In genomic region chr16:39512774-39513173, GRCm38 (mm10) we compare ENCODE assay signal across 30 mouse cellular contexts.
DNase-seq lines count a peak whose midpoint lies in the region; ATAC-seq lines count a peak whose summit lies in the region.
"Had no signal": no experiment of that assay in that cellular context is flagged by ENCODE, and none has a peak within 500 bp of the region (broad histone marks: within the 10 kb centered on the region; RNA-seq: fewer than 3 reads in every experiment).

No protein-coding gene starts in this region.

- no peaks in the 10 kb centered on the region for H3K4me1 ChIP-seq in midbrain, embryonic 11.5 days (ENCODE audit: control insufficient read depth, insufficient read depth, low read length)
- no peaks in the 10 kb centered on the region for H3K4me1 ChIP-seq in midbrain, embryonic 16.5 days (ENCODE audit: control insufficient read depth, insufficient read depth, low read length)
- peaks cover 20% of the 10 kb centered on the region for H3K4me1 ChIP-seq in liver, embryonic 13.5 days (replicated peaks)
- H3K4me1 ChIP-seq: heart, embryonic 15.5 days; lung, embryonic 15.5 days; midbrain, embryonic 10.5 days had no signal

- H3K27ac ChIP-seq in midbrain, embryonic 11.5 days (ENCODE audit: low read depth, low read length), result no peak overlapping the region
- no peak overlapping the region for H3K27ac ChIP-seq in midbrain, embryonic 16.5 days (ENCODE audit: low read length)
- peak overlapping the region; percentile 61 for H3K27ac ChIP-seq in liver, embryonic 13.5 days
- H3K27ac ChIP-seq: forebrain, embryonic 10.5 days; heart, embryonic 15.5 days; hindbrain, embryonic 14.5 days; layer of hippocampus, adult 2 months; lung, embryonic 15.5 days; midbrain, embryonic 10.5 days had no signal

- no peaks in the 10 kb centered on the region for H3K27me3 ChIP-seq in midbrain, embryonic 11.5 days (ENCODE audit: control insufficient read depth, insufficient read depth, low read length)
- H3K27me3 ChIP-seq in midbrain, embryonic 16.5 days (ENCODE audit: control insufficient read depth, insufficient read depth, low read depth, low read length), result no peaks in the 10 kb centered on the region
- H3K27me3 ChIP-seq in liver, embryonic 13.5 days, result no peaks in the 10 kb centered on the region
- H3K27me3 ChIP-seq: CH12.LX; heart, embryonic 15.5 days; lung, embryonic 15.5 days had no signal

- no peak overlapping the region for H3K9ac ChIP-seq in midbrain, embryonic 11.5 days (ENCODE audit: low read length)
- H3K9ac ChIP-seq in midbrain, embryonic 16.5 days (ENCODE audit: low read depth, low read length), result no peak overlapping the region
- no peak overlapping the region for H3K9ac ChIP-seq in liver, embryonic 13.5 days
- H3K9ac ChIP-seq: heart, embryonic 15.5 days; hindbrain, embryonic 14.5 days; lung, embryonic 15.5 days had no signal

- no peak overlapping the region for H3K4me2 ChIP-seq in midbrain, embryonic 11.5 days
- no peak overlapping the region for H3K4me2 ChIP-seq in midbrain, embryonic 16.5 days (ENCODE audit: low read length)
- H3K4me2 ChIP-seq in liver, embryonic 13.5 days, result peak overlapping the region; percentile 38
- H3K4me2 ChIP-seq: heart, embryonic 15.5 days; hindbrain, embryonic 14.5 days; lung, embryonic 15.5 days had no signal

- 22% methylated on average over 1 of the region's 1 CpGs for WGBS in midbrain, embryonic 11.5 days
- 10% methylated on average over 1 of the region's 1 CpGs for WGBS in midbrain, embryonic 16.5 days
- 13% methylated on average over 1 of the region's 1 CpGs for WGBS in liver, embryonic 13.5 days (ENCODE audit: insufficient replicate concordance)

- H3K9me3 ChIP-seq in midbrain, embryonic 11.5 days (ENCODE audit: control insufficient read depth, low read length), result 0 out of 2 replicates have a peak, but pooled peaks cover 2% of the 10 kb centered on the region
- no peaks in the 10 kb centered on the region; the same call in 1 of the 2 replicates for H3K9me3 ChIP-seq in midbrain, embryonic 16.5 days (replicated peaks; ENCODE audit: control insufficient read depth, low read length, poor library complexity, severe bottlenecking)
- peaks cover 2% of the 10 kb centered on the region; the same call in 1 of the 2 replicates for H3K9me3 ChIP-seq in liver, embryonic 13.5 days (replicated peaks)
- H3K9me3 ChIP-seq: heart, embryonic 15.5 days; lung, embryonic 15.5 days had no signal

- DNase-seq in midbrain, embryonic 11.5 days (ENCODE audit: low spot score, missing footprints), result peak; percentile 10
- DNase-seq in c-Kit-negative CD71-positive TER-119-positive erythroid progenitor cells, embryonic 14.5 days (ENCODE audit: low read depth, low spot score), result peak; percentile 3
- peak; percentile 44 for DNase-seq in liver, embryonic 13.5 days
- no peak for DNase-seq in ovary, postnatal 36 days (ENCODE audit: low spot score)
- no peak for DNase-seq in adrenal gland, postnatal 25 days
- no peak for DNase-seq in left cerebral cortex, postnatal 10 days (ENCODE audit: extremely low spot score in 1 of 2, low spot score in 2 of 2)
- DNase-seq: adrenal gland, postnatal 14 days; B cell, adult 2 months; cerebellum, adult 18-20 months; cerebellum, postnatal 14 days; gastrocnemius, postnatal 25 days; heart, adult 18-20 months; heart, postnatal 4 days; kidney, adult 8-10 months; kidney, postnatal 14 days; layer of hippocampus, postnatal 36 days; lung, postnatal 36 days; retina, postnatal 1 day; right cerebral cortex, postnatal 25 days; spleen, adult 18-20 months had no signal

- intact Hi-C loops in left cerebral cortex, postnatal 10 days (cut with DNase I), result no loop called here

- H3K4me3 ChIP-seq in midbrain, embryonic 11.5 days (ENCODE audit: low read depth, low read length), result no peak overlapping the region
- H3K4me3 ChIP-seq in midbrain, embryonic 16.5 days (ENCODE audit: low read depth, low read length), result no peak overlapping the region
- H3K4me3 ChIP-seq in liver, embryonic 13.5 days (replicated peaks), result no peak overlapping the region
- H3K4me3 ChIP-seq: forebrain, embryonic 10.5 days; heart, embryonic 15.5 days; layer of hippocampus, adult 2 months; lung, embryonic 15.5 days; midbrain, embryonic 10.5 days had no signal

- peak; percentile 46; the same call in 1 of the 2 replicates for ATAC-seq in midbrain, embryonic 11.5 days (ENCODE audit: low FRiP score)
- ATAC-seq in midbrain, embryonic 16.5 days, result no peak
- ATAC-seq in liver, embryonic 13.5 days (ENCODE audit: low read depth), result peak; percentile 99
- ATAC-seq: forebrain, embryonic 16.5 days had no signal

- no peaks in the 10 kb centered on the region for H3K36me3 ChIP-seq in midbrain, embryonic 11.5 days (ENCODE audit: control insufficient read depth, insufficient read depth, low read length)
- no peaks in the 10 kb centered on the region for H3K36me3 ChIP-seq in midbrain, embryonic 16.5 days (ENCODE audit: control insufficient read depth, insufficient read depth, low read length)
- H3K36me3 ChIP-seq in liver, embryonic 13.5 days, result no peaks in the 10 kb centered on the region
- H3K36me3 ChIP-seq: forebrain, embryonic 10.5 days; G1E; heart, embryonic 15.5 days; lung, embryonic 15.5 days; midbrain, embryonic 10.5 days had no signal

Comparison
In these comparisons a context has a peak if more than half of its experiments do, and no peak if none do; other contexts are left out.
1. DNase-seq: peak in midbrain, embryonic 11.5 days (single experiment), c-Kit-negative CD71-positive TER-119-positive erythroid progenitor cells, embryonic 14.5 days (single experiment) and liver, embryonic 13.5 days (single experiment); none in ovary, postnatal 36 days (single experiment), adrenal gland, postnatal 25 days (single experiment) and left cerebral cortex, postnatal 10 days (0 of 2).